Mouse (Mus musculus): ENCODE measurements around the gene Usp25.

GRCm38 (mm10) chr16:77017931-77018330, 4.4 kb downstream of the Usp25 start:
- no peak for TF ChIP-seq CTCF (IDR thresholded peaks at IDR 0.05; ENCODE audit: extremely low read depth, insufficient read depth, insufficient read length, insufficient replicate concordance)
- no peak for TF ChIP-seq POLR2A (IDR thresholded peaks at IDR 0.05; ENCODE audit: low read depth, low read length)

Measured in spleen, adult 2 months (tissue).